Mouse (Mus musculus): ENCODE measurements around the gene Cdkl4.
"Not testable (repeated sequence)": the region's sequence is repeated elsewhere in the genome, so short reads cannot be mapped to it uniquely, and the experiment has no call there.

Gene Cdkl4

DNA sequence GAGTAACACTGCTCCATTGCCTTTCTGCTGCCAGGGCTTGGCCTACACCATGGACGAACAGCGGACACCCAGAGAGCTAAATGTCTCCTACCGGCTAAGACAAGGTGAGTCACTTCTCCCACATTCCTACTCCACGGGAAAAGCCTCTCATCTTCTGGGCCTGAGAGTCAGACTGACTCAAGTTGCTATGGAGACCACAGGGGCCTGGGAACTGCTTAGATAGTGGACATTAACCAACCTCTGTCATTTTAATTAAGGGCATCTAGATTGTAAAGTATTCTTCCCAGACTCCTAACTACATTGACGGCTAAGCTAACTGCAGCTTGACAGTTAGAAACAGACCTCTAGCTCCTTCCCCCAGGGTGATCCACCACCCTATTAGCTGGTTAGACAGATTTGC, 14.8 kb downstream of the Cdkl4 start:
- no peak for DNase-seq

GRCm38 (mm10) chr17:80560669-80561401, 16.8 kb downstream of the Cdkl4 start:
- DNase-seq = peak; percentile 80

DNA sequence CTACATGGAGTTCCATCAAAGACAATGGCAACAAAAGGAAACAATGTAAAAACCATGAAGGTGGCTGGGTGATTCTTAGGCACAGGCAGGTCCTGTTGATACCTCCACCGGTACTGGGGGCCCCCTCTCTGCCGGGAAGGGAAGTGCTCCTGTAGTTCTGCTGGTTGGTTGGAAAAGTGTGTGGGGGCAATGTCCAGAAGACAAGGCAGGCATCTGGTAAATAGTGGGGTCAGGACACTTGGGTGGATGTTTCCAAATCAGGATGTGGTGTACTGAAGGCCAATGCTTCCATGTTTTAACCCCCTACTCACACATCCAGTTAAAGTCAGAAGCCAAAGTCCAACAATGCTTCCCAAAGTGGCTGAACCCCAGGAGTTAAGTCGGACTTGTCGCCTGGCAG, 17.9 kb downstream of the Cdkl4 start:
- DNase-seq = no peak

DNA sequence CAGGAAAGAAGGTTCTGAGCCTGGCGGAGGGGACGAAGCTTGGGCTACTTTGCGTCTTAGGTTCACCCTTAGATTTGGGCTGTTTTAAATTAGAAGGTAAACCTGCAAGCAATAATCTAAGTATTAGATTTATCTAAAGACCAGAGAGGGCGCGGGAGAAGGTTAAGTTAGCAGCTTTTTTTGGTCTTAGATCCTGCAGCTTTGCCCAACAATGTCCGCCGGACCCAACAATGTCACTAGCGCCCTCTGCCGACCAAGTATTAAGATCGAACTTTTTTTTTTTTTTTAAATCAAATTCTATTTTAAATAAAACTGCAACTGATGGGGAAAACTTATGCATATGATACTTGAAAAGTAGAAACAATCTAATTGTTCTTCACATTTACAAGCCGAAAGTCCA, 18.6 kb downstream of the Cdkl4 start:
- peak; percentile 52 for DNase-seq

- DNase-seq = peak; percentile 49
These were observed 19.0 kb downstream of the Cdkl4 start for GRCm38 (mm10) chr17:80558583-80558982.

GRCm38 (mm10) chr17:80557461-80557860, 20.2 kb downstream of the Cdkl4 start:
- no peak for DNase-seq

- peak; percentile 89 for DNase-seq
These were observed 24.0 kb downstream of the Cdkl4 start for GRCm38 (mm10) chr17:80553318-80554270.

GRCm38 (mm10) chr17:80552653-80553052, 25.0 kb downstream of the Cdkl4 start:
- DNase-seq = no peak

- DNase-seq = no peak
These were observed 26.6 kb downstream of the Cdkl4 start for GRCm38 (mm10) chr17:80550981-80551380.

- no peak for DNase-seq
These were observed 30.8 kb downstream of the Cdkl4 start for GRCm38 (mm10) chr17:80546846-80547245.

- DNase-seq = no peak
These were observed 31.4 kb downstream of the Cdkl4 start for GRCm38 (mm10) chr17:80546227-80546626.

DNA sequence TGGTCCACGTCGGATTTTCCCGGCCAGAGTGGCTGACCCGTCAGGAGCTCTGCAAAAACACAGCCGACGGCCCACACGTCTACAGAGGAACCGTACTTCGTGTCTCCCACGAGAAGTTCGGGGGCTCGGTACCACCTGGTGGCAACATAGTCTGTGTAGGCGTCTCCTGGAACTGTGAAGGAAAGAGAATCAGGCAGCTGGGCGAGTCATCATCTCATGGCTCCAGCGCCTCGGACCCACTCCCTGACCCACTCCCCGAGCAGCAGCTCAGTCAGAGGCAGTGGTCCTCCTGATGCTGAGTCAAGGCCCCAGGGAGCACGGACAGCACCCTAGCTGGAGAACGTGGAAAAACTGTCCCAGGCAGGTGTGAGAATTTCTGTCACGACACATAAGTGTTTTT, 34.0 kb downstream of the Cdkl4 start:
- DNase-seq = no peak

DNA sequence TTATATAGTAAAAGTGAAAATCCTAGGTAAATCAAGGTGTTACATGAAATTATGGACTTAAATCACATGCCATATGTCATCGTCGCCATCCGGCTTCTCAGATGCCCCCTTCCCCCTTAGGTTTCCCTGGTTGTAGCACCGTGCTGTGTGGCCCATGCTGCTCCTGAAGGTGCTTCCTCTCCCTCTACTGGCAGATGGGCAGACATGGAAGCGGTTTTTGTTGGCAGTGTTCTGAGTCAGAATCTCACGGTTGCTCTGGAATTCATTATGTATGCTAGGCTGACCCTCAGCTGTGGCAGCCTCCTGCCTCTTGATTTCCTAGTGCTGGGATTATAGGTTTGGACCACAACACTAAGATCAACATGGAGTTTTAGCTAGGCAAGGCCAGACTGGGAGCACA, 40.5 kb downstream of the Cdkl4 start:
- no peak for DNase-seq

DNA sequence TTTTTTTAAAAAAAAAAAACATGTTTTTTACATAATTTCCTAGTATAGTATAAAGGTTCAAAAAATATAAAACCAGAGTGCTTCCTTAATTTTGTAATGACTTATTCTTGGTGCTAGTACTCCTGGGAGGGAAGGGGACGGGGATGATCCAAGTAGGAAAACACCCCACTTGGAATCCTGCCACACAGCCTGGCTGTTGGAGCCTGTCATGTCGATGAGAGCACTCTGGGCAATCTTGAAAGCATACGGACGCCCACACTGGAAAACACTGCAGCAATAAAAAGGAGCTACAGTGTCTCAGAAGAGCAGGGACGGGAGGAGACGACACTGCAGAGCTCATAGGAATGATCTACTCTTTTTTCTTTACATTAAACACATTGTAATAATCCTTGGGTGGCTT, 42.0 kb downstream of the Cdkl4 start:
- no peak for DNase-seq

DNA sequence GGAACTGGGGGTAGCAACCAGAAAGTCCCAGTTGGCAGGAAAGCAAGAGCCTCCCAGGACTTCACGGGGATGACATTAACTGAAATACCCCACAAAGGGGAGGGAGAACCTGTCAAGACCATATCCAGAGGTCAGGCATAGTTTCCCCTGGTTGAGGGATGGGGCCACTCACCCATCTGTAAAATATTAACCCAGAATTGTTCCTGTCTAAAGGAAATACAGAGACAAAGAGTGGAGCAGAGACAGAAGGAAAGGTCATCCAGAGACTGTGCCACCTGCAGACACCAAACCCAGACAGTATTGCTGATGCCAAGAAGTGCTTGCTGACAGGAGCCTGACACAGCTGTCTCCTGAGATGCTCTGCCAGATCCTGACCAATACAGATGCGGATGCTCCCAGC, 46.3 kb downstream of the Cdkl4 start:
- DNase-seq = not testable (repeated sequence)

- DNase-seq = no peak
These were observed 54.4 kb downstream of the Cdkl4 start for GRCm38 (mm10) chr17:80523231-80523630.

DNA sequence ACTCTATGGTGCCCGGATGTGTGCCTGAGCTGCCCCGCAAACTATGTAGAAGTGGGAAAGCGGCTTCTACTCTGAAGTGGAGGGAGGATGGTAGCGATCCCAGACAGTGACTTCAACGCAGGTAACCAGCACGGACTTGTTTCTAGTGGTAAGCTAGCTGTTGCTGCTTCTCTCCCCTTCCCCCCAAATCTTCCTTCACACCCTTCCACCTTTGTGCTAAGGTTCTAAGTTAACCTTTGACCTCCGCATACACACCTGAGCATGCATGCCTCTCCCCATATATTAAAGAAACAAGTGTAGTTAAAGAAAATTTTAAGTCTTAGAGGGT, 55.4 kb downstream of the Cdkl4 start:
- no peak for DNase-seq

DNA sequence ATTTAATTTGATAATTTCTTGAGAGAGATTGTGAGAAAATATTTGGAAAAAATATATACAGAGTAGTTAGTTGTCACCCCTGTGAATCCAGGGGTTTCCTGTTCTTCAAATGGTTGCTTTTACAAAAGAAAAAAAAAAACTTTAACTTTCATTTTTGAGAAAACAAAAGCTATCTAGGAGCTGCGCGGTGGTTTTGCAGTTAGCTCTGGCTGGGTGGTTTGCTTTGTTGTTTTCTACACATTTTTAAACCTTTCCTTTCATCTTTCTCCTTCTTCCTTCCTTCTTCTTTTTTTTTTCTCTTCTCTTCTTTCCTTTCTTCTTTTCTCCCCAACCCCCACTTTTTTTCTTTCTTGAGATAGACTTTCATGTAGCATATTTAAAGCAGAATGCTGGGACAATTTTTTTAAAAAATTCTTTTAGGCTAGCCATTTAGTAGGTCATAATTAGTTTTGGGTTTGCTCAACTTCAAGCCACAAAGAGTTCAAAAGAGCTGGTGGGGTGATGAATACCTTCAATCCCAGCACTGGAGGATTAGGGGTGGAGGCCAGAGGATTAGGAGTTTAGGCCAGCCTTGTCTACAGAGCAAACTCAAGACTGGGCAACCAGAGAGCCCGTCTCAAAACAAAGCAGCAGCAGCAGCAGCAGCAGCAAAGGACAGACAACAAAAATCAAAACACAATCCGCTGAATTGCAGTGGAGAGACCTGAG, 55.9 kb downstream of the Cdkl4 start:
- no peak for DNase-seq

DNA sequence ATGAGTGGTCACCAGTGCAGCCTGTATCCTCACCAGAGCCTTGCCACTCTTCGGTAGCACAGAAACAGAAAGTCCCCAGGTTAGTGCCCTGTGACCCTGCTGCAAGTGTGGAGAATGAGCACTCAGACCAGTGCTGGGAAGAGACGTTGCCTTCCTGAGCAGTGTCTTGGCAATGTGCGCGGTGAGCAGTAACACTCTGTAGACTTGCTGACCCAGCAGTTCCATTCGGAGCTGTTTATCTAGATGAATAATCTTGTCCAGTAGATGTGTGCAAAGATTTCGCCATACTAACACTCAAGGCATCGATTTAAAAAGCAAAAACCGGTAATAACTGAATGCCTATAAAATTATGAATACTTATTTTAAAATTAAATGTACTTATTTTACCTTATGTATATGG, 57.1 kb downstream of the Cdkl4 start:
- DNase-seq = peak; percentile 49

DNA sequence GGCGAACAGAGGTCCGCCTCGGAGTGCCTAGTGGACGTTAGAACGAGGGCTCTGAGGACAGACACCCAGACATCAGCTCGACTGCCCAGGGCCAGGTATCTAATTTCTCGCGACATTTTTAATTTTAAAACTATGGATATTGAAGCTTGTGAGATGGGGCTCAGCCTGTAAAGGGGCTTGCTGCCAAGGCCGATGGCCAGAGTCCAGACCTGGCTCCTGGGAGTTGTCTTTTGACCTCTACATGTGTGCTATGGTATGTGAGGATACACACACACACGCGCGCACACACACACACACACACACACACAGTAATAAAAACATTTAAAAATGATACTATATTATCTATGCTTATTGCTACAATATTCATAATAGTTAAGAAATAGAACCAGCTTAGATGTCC, 58.8 kb downstream of the Cdkl4 start:
- DNase-seq = no peak

- DNase-seq = no peak
These were observed 60.4 kb downstream of the Cdkl4 start for GRCm38 (mm10) chr17:80517244-80517643.

DNA sequence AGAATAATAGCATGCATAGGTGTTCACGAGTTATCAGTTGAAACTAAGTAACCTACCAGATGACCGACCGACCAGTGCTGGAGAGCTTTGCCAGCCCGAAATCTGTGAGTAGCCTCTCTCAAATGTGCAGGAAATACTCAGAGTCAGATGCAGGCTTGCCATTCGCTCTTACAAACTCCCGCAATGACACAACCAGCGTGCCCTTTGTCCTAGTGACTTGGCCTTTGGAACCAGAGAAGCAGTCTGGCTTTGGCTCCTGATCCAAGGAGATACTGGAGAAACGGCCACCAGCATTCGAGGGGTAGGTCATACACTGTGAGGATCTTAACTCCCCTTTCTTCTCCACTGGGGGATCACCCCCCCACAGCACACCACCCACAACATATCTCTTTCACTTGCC, 61.7 kb downstream of the Cdkl4 start:
- peak; percentile 66 for DNase-seq

GRCm38 (mm10) chr17:80515513-80515912, 62.1 kb downstream of the Cdkl4 start:
- DNase-seq = no peak

DNA sequence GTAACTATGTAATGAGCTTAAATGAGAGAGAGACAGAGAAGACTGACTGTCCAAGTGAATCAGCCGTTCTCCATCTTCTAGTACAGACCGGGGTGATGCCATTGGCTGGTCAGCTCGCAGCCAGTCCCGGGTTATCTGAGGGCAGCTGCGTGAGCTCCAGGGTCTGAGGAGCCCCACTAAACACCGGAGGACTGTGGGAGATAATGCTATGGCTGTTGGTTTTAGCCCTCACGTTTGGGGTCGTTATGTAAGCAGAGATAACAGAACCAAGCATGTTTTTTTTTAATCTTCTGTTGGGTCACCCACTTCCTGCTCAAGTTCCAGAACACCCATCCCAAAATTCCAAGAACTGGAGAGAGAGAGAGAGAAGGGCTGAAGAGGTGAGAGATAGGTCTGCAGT, 63.8 kb downstream of the Cdkl4 start:
- no peak for DNase-seq
